Mouse (Mus musculus) telencephalon, adult 2 months (tissue): Measurements from ENCODE around the gene Defb21.

Experiments used
- DNase-seq: peaks from one replicate; pipeline ENCODE4 v3.0.0-alpha.2; 2011; ENCODE audit warnings: low read depth, low spot score

The Defb21 gene

GRCm38 (mm10) chr2:152604057-152604456 is 31.5 kb downstream of the Defb21 start, which contains the start of gene Defb36:
Gene Defb36 (plus strand): TSS chr2:152604327.
- no peak for DNase-seq

- no peak for DNase-seq
Observed at GRCm38 (mm10) chr2:152607746-152608145, 35.2 kb downstream of the Defb21 start.

GRCm38 (mm10) chr2:152608719-152609118 is 36.2 kb downstream of the Defb21 start:
- no peak for DNase-seq

GRCm38 (mm10) chr2:152612193-152612592 is 39.6 kb downstream of the Defb21 start:
- peak; percentile 9 for DNase-seq

GRCm38 (mm10) chr2:152615563-152615962 is 43.0 kb downstream of the Defb21 start:
- DNase-seq = peak; percentile 39

GRCm38 (mm10) chr2:152616470-152616869 is 43.9 kb downstream of the Defb21 start:
- DNase-seq = no peak

- no peak for DNase-seq
Observed at GRCm38 (mm10) chr2:152617374-152617773, 44.8 kb downstream of the Defb21 start.

- no peak for DNase-seq
Observed at GRCm38 (mm10) chr2:152620367-152621134, 48.0 kb downstream of the Defb21 start.

- no peak for DNase-seq
Observed at GRCm38 (mm10) chr2:152622151-152622550, 49.6 kb downstream of the Defb21 start.

GRCm38 (mm10) chr2:152622953-152623352 is 50.4 kb downstream of the Defb21 start, which contains the start of gene Defb25:
Gene Defb25 (minus strand): TSS chr2:152623053.
- DNase-seq = no peak
